ENCODE assay signal across 12 mouse cellular contexts in the genomic region with DNA sequence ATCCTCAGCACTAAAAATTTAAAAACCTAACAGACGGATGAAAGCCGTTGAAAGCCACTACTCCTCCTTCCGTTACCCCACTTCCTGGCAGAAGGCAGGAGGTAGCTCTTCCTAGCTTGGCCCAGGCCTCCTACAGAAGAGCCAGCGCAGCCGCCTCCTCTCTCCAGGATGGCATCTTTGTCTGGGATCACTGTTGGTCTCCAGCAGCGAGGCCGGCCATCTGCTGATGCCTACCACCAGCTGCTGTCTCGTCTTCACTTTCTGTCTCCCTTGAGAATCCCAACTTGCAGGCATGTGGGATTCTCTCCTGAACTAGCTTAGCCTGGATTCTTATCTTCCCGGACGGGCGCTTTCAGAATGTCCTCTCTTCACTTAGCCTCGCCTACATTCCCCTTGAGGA.
DNase-seq lines count a peak whose midpoint lies in the region; ATAC-seq lines count a peak whose summit lies in the region.
"Had no signal": no experiment of that assay in that cellular context is flagged by ENCODE, and none has a peak within 500 bp of the region (broad histone marks: within the 10 kb centered on the region; RNA-seq: fewer than 3 reads in every experiment).

No protein-coding gene starts in this region.

- peak overlapping the region; percentile 1; the same call in 1 of the 2 replicates for H3K27ac ChIP-seq in forebrain, embryonic 14.5 days (ENCODE audit: low read depth, low read length)
- H3K27ac ChIP-seq in forebrain, embryonic 11.5 days (ENCODE audit: low read depth, low read length) = no peak overlapping the region
- H3K27ac ChIP-seq in hindbrain, embryonic 14.5 days = no peak overlapping the region
- H3K27ac ChIP-seq: limb, embryonic 15.5 days had no signal

- H3K4me3 ChIP-seq in forebrain, embryonic 14.5 days (ENCODE audit: low read depth, low read length) = no peak overlapping the region
- H3K4me3 ChIP-seq in forebrain, embryonic 11.5 days (ENCODE audit: low read depth, low read length) = no peak overlapping the region
- H3K4me3 ChIP-seq in hindbrain, embryonic 14.5 days (replicated peaks; ENCODE audit: low read length) = no peak overlapping the region
- H3K4me3 ChIP-seq: limb, embryonic 15.5 days had no signal

- no peak overlapping the region for H3K4me2 ChIP-seq in forebrain, embryonic 14.5 days (ENCODE audit: low read length)
- no peak overlapping the region for H3K4me2 ChIP-seq in forebrain, embryonic 11.5 days (ENCODE audit: low read depth, low read length, severe bottlenecking)
- H3K4me2 ChIP-seq in hindbrain, embryonic 14.5 days (replicated peaks) = no peak overlapping the region
- H3K4me2 ChIP-seq: limb, embryonic 15.5 days had no signal

- no peaks in the 10 kb centered on the region for H3K4me1 ChIP-seq in forebrain, embryonic 14.5 days (ENCODE audit: control insufficient read depth, insufficient read depth, low read length)
- H3K4me1 ChIP-seq in forebrain, embryonic 11.5 days (replicated peaks; ENCODE audit: control insufficient read depth, insufficient read depth, low read length) = no peaks in the 10 kb centered on the region
- no peaks in the 10 kb centered on the region for H3K4me1 ChIP-seq in hindbrain, embryonic 14.5 days (replicated peaks; ENCODE audit: control insufficient read depth, insufficient read depth, low read length)

- no peaks in the 10 kb centered on the region for H3K27me3 ChIP-seq in forebrain, embryonic 14.5 days (replicated peaks; ENCODE audit: control insufficient read depth, insufficient read depth, low read length)
- H3K27me3 ChIP-seq in forebrain, embryonic 11.5 days (ENCODE audit: control insufficient read depth, insufficient read depth, low read length) = no peaks in the 10 kb centered on the region
- H3K27me3 ChIP-seq in hindbrain, embryonic 14.5 days (ENCODE audit: control insufficient read depth, insufficient read depth, low read length) = no peaks in the 10 kb centered on the region
- H3K27me3 ChIP-seq: limb, embryonic 15.5 days had no signal

- DNase-seq in forebrain, embryonic 14.5 days (ENCODE audit: low spot score) = peak; percentile 67
- no peak for DNase-seq in forebrain, embryonic 11.5 days (ENCODE audit: low spot score)
- DNase-seq in cerebellum, adult 9-11 months = peak; percentile 69
- DNase-seq in layer of hippocampus, adult 9-11 months = peak; percentile 78
- DNase-seq in right cerebral cortex, adult 18-20 months = peak; percentile 83
- no peak for DNase-seq in thymus, adult 18-20 months
- DNase-seq in hindbrain, embryonic 14.5 days (ENCODE audit: low spot score) = no peak
- DNase-seq in heart, postnatal 14 days = no peak
- DNase-seq: kidney, adult 18-20 months; lung, postnatal 4 days had no signal

- intact Hi-C loops in heart, postnatal 14 days (cut with DNase I) = no loop called here

- WGBS in forebrain, embryonic 14.5 days = 80% methylated on average over 12 of the region's 12 CpGs
- 85% methylated on average over 12 of the region's 12 CpGs for WGBS in forebrain, embryonic 11.5 days
- 73% methylated on average over 12 of the region's 12 CpGs for WGBS in hindbrain, embryonic 14.5 days

- no peaks in the 10 kb centered on the region for H3K9me3 ChIP-seq in forebrain, embryonic 14.5 days (replicated peaks; ENCODE audit: control insufficient read depth, low read length)
- H3K9me3 ChIP-seq in forebrain, embryonic 11.5 days (ENCODE audit: control insufficient read depth, low read length) = no peaks in the 10 kb centered on the region
- no peaks in the 10 kb centered on the region for H3K9me3 ChIP-seq in hindbrain, embryonic 14.5 days (ENCODE audit: control insufficient read depth, low read length)
- H3K9me3 ChIP-seq: limb, embryonic 15.5 days had no signal

- H3K36me3 ChIP-seq in forebrain, embryonic 14.5 days (ENCODE audit: control insufficient read depth, insufficient read depth, low read length) = no peaks in the 10 kb centered on the region
- H3K36me3 ChIP-seq in forebrain, embryonic 11.5 days (ENCODE audit: control insufficient read depth, insufficient read depth, low read length) = no peaks in the 10 kb centered on the region
- no peaks in the 10 kb centered on the region for H3K36me3 ChIP-seq in hindbrain, embryonic 14.5 days (replicated peaks; ENCODE audit: control insufficient read depth, insufficient read depth)
- H3K36me3 ChIP-seq: limb, embryonic 15.5 days had no signal

- no peak overlapping the region for H3K9ac ChIP-seq in forebrain, embryonic 14.5 days (ENCODE audit: low read length)
- no peak overlapping the region for H3K9ac ChIP-seq in forebrain, embryonic 11.5 days (ENCODE audit: low read length)
- no peak overlapping the region for H3K9ac ChIP-seq in hindbrain, embryonic 14.5 days
- H3K9ac ChIP-seq: limb, embryonic 15.5 days had no signal

- peak; percentile 57; the same call in 1 of the 2 replicates for ATAC-seq in forebrain, embryonic 14.5 days
- ATAC-seq in forebrain, embryonic 11.5 days (replicated peaks; ENCODE audit: low FRiP score) = no peak
- ATAC-seq in hindbrain, embryonic 14.5 days (ENCODE audit: low FRiP score) = no peak
- ATAC-seq: Patski had no signal

Comparison
In these comparisons a context has a peak if more than half of its experiments do, and no peak if none do; other contexts are left out.
1. DNase-seq: peak in forebrain, embryonic 14.5 days (single experiment), cerebellum, adult 9-11 months (single experiment), layer of hippocampus, adult 9-11 months (single experiment) and right cerebral cortex, adult 18-20 months (single experiment); none in forebrain, embryonic 11.5 days (single experiment), thymus, adult 18-20 months (0 of 2), hindbrain, embryonic 14.5 days (single experiment) and heart, postnatal 14 days (0 of 2).